Mouse (Mus musculus) CH12.LX (cell line): ENCODE measurements at regions not wholly inside any gene's neighbourhood (a gene's known extent, or its start where the extent isn't known, plus 50 kb on each side); places are given as distances from the start of the nearest gene placed in this dataset.

ENCODE experiments used
- DNase-seq: peaks from one replicate; pipeline ENCODE4 v3.0.0-alpha.2; 2013; ENCODE audit errors: extremely low read depth
- H3K27ac ChIP-seq: 2 replicates; pipeline ENCODE4 v1.5.1; 2012; ENCODE audit warnings: low read depth, mild to moderate bottlenecking, control low read depth, moderate library complexity; ENCODE audit not compliant: insufficient read depth
- H3K27me3 ChIP-seq: replicated peaks from 2 replicates; pipeline ENCODE3; 2012; ENCODE audit warnings: inconsistent platforms
- H3K36me3 ChIP-seq, 2 experiments: replicated peaks in 1 of 2; 2 replicates each; pipeline versions ENCODE3 to v1.6.1; 2012; ENCODE audit warnings: inconsistent platforms in 1 of 2, low read length in 1 of 2, mild to moderate bottlenecking in 1 of 2, mixed read lengths in 1 of 2, moderate library complexity in 1 of 2; ENCODE audit not compliant: control insufficient read depth in 1 of 2, insufficient read depth in 1 of 2
- H3K4me1 ChIP-seq, 2 experiments: 2 replicates each; pipeline ENCODE4 v1.6.1; 2012; ENCODE audit warnings: inconsistent platforms in 1 of 2, moderate library complexity in 1 of 2; ENCODE audit not compliant: insufficient read depth in 2 of 2, control insufficient read depth in 1 of 2
- H3K4me2 ChIP-seq: 2 replicates; pipeline ENCODE4 v1.6.1; 2012; ENCODE audit warnings: low read depth, mild to moderate bottlenecking, control low read depth; ENCODE audit not compliant: poor library complexity, insufficient read depth, severe bottlenecking
- H3K4me3 ChIP-seq, 3 experiments: fragments of 150-350 bp in 1 of 3; sonication (generic) in 1 of 3; replicated peaks in 1 of 3; 2 replicates each; pipeline versions ENCODE3 to v1.5.1; 2011 to 2012; ENCODE audit warnings: low read depth in 2 of 3, low read length in 2 of 3, mild to moderate bottlenecking in 2 of 3, moderate library complexity in 2 of 3, control low read depth in 1 of 3, improper control_type of control experiment in 1 of 3, inconsistent platforms in 1 of 3, mixed read lengths in 1 of 3; ENCODE audit not compliant: poor library complexity in 1 of 3
- H3K79me2 ChIP-seq: replicated peaks from 2 replicates; pipeline ENCODE4 v1.6.1; 2012; ENCODE audit warnings: mild to moderate bottlenecking, moderate library complexity; ENCODE audit not compliant: control insufficient read depth, poor library complexity, insufficient read depth, severe bottlenecking; ENCODE audit errors: extremely low read depth
- H3K9ac ChIP-seq: 2 replicates; pipeline ENCODE4 v1.6.1; 2012; ENCODE audit warnings: low read depth, mild to moderate bottlenecking, control low read depth, moderate library complexity; ENCODE audit not compliant: insufficient read depth
- H3K9me3 ChIP-seq: replicated peaks from 2 replicates; pipeline ENCODE3; 2012; ENCODE audit warnings: low read length, inconsistent platforms, mixed read lengths
- BHLHE40 ChIP-seq: IDR thresholded peaks from 2 replicates; pipeline ENCODE4 v1.6.1; 2011; ENCODE audit warnings: mild to moderate bottlenecking, low read depth, low read length, improper control_type of control experiment
- CTCF ChIP-seq, 2 experiments: IDR thresholded peaks in 1 of 2; conservative IDR thresholded peaks in 1 of 2; 2 replicates each; pipeline ENCODE4 v1.5.1; 2011 to 2012; ENCODE audit warnings: low read depth in 2 of 2, low read length in 2 of 2, improper control_type of control experiment in 1 of 2, inconsistent platforms in 1 of 2, mild to moderate bottlenecking in 1 of 2, moderate library complexity in 1 of 2
- EP300 ChIP-seq: IDR thresholded peaks from 2 replicates; pipeline ENCODE4 v1.6.1; 2011; ENCODE audit warnings: low read length, improper control_type of control experiment
- ETS1 ChIP-seq: conservative IDR thresholded peaks from 2 replicates; pipeline ENCODE4 v1.6.1; 2012; ENCODE audit warnings: low read depth, mild to moderate bottlenecking, inconsistent platforms, low read length, improper control_type of control experiment, moderate library complexity
- GABPA ChIP-seq: IDR thresholded peaks from 2 replicates; pipeline ENCODE4 v1.6.1; 2012; ENCODE audit warnings: low read depth, low read length, improper control_type of control experiment, inconsistent platforms; ENCODE audit not compliant: insufficient replicate concordance
- HCFC1 ChIP-seq: IDR thresholded peaks from 2 replicates; pipeline ENCODE4 v1.6.1; 2012; ENCODE audit warnings: low read depth, mild to moderate bottlenecking, inconsistent platforms, low read length, improper control_type of control experiment
- IRF4 ChIP-seq: IDR thresholded peaks from 2 replicates; pipeline ENCODE4 v1.6.1; 2014; ENCODE audit warnings: low read depth, mild to moderate bottlenecking, inconsistent platforms, low read length, improper control_type of control experiment
- JUN ChIP-seq: IDR thresholded peaks from 2 replicates; pipeline ENCODE4 v1.6.1; 2011; ENCODE audit warnings: low read depth, mild to moderate bottlenecking, low read length, improper control_type of control experiment, moderate library complexity; ENCODE audit not compliant: insufficient read depth
- KAT2A ChIP-seq: IDR thresholded peaks from 2 replicates; pipeline ENCODE4 v1.6.1; 2012; ENCODE audit warnings: low read length, improper control_type of control experiment, inconsistent platforms; ENCODE audit not compliant: insufficient replicate concordance
- MAFK ChIP-seq: IDR thresholded peaks from 2 replicates; pipeline ENCODE4 v1.6.1; 2011; ENCODE audit warnings: low read length, improper control_type of control experiment; ENCODE audit not compliant: insufficient replicate concordance
- MEF2A ChIP-seq: IDR thresholded peaks from 2 replicates; pipeline ENCODE4 v1.6.1; 2014; ENCODE audit warnings: low read depth, mild to moderate bottlenecking, inconsistent platforms, low read length, improper control_type of control experiment, borderline replicate concordance
- MXI1 ChIP-seq: IDR thresholded peaks from 2 replicates; pipeline ENCODE4 v1.6.1; 2011; ENCODE audit warnings: mild to moderate bottlenecking, low read depth, low read length, improper control_type of control experiment
- NELFE ChIP-seq: IDR thresholded peaks from 2 replicates; pipeline ENCODE4 v1.6.1; 2011; ENCODE audit warnings: low read depth, low read length, improper control_type of control experiment
- NRF1 ChIP-seq: IDR thresholded peaks from 2 replicates; pipeline ENCODE4 v1.6.1; 2014; ENCODE audit warnings: low read depth, mild to moderate bottlenecking, inconsistent platforms, low read length, improper control_type of control experiment, moderate library complexity
- POLR2A ChIP-seq: IDR thresholded peaks from 2 replicates; pipeline ENCODE4 v1.6.1; 2011; ENCODE audit warnings: low read depth, mild to moderate bottlenecking, improper control_type of control experiment, low read length
- POLR2AphosphoS2 ChIP-seq: IDR thresholded peaks from 2 replicates; pipeline ENCODE4 v1.6.1; 2011; ENCODE audit warnings: low read depth, low read length, improper control_type of control experiment
- RAD21 ChIP-seq: IDR thresholded peaks from 2 replicates; pipeline ENCODE4 v1.6.1; 2011; ENCODE audit warnings: low read depth, mild to moderate bottlenecking, low read length, improper control_type of control experiment, moderate library complexity
- SIN3A ChIP-seq: IDR thresholded peaks from 2 replicates; pipeline ENCODE4 v1.6.1; 2012; ENCODE audit warnings: low read length, improper control_type of control experiment, inconsistent platforms
- TCF12 ChIP-seq: IDR thresholded peaks from 2 replicates; pipeline ENCODE4 v1.6.1; 2014; ENCODE audit warnings: low read depth, mild to moderate bottlenecking, inconsistent platforms, low read length, improper control_type of control experiment
- ZC3H11A ChIP-seq: IDR thresholded peaks from 2 replicates; pipeline ENCODE4 v1.6.1; 2012; ENCODE audit warnings: low read depth, mild to moderate bottlenecking, inconsistent platforms, low read length, improper control_type of control experiment
- ZKSCAN1 ChIP-seq: IDR thresholded peaks from 2 replicates; pipeline ENCODE4 v1.6.1; 2012; ENCODE audit warnings: low read depth, inconsistent platforms, low read length, improper control_type of control experiment, borderline replicate concordance
- dilution Hi-C: fragments of 300-500 bp; cut with MboI; formaldehyde crosslinking; loops from 2 replicates; pipeline ENCODE4 v1.14.3; 2020; ENCODE audit warnings: low sequenced_read_pairs; ENCODE audit not compliant: extremely low pct_unique_long_range_greater_than_20kb, extremely low pct_ligation_motif_present
- in situ Hi-C: fragments of 300-500 bp; cut with MboI; formaldehyde crosslinking; loops from 3 replicates; pipeline ENCODE4 v1.14.3; 2019; ENCODE audit warnings: low sequenced_read_pairs, low pct_ligation_motif_present, low pct_unique_long_range_greater_than_20kb, mixed read lengths

DNA sequence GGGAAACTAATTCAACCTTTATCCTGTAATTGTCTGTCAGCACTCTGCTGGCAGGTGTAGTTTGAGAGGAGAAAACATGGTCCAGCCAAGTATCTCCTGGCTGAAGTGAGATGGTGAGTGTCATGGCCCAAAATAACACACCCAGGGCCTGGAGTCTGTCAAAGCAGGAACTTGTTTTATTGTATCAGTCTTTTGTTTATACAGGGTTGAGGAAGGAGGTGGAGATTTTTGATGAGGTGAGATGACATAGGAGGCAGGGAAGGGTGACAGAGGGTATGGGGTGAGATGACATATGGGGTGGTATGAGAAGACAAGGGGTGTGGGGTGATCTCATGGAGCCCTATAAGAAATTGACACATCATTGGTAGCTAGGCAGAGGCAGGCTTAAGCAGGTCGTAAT, 395.6 kb upstream of the Smc2 start:
- H3K36me3 ChIP-seq, result no peaks in the 10 kb centered on the region
- in situ Hi-C loops, result no loop called here
- H3K27me3 ChIP-seq, result no peaks in the 10 kb centered on the region
- no peak overlapping the region for H3K4me2 ChIP-seq
- TF ChIP-seq ETS1 (no peak), CTCF (conservative IDR thresholded peaks at IDR 0.05 in 1 of 2, IDR thresholded peaks at IDR 0.05 in 1 of 2; ENCODE audit: low read depth in 2 of 2, low read length in 2 of 2) (no peak), GABPA (no peak), MAFK (no peak), KAT2A (no peak), POLR2A (no peak), ZC3H11A (no peak), POLR2AphosphoS2 (no peak), MEF2A (no peak), TCF12 (no peak), IRF4 (no peak), BHLHE40 (no peak), ZKSCAN1 (no peak), RAD21 (no peak), HCFC1 (no peak), NRF1 (no peak), NELFE (no peak), JUN (no peak), EP300 (no peak)
- peaks cover 9% of the 10 kb centered on the region for H3K9me3 ChIP-seq
- DNase-seq, result peak; percentile 6
- H3K79me2 ChIP-seq, result no peaks in the 10 kb centered on the region
- H3K27ac ChIP-seq, result no peak overlapping the region
- H3K4me1 ChIP-seq, result no peaks in the 10 kb centered on the region
- no peak overlapping the region for H3K9ac ChIP-seq
- no peak overlapping the region for H3K4me3 ChIP-seq
- dilution Hi-C loops, result no loop called here

DNA sequence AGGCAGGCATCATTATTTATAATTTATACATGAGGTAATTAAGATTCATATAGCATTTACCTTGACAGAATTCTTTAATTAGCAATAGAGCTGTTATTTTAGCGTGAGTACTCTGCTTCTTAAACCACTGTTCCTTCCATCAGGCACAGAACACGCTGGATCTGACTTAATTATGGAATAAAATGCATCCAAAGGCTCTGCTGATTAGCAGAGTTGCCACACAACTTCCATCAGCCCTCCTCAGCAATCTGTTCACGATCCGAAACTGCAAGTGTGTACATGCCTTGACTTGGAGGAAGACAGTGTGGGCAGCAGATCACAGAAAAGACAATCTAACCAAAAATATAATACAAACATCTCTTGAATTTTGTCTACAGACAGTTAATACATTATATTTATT, 388.1 kb upstream of the Smc2 start:
- peaks cover 8% of the 10 kb centered on the region for H3K9me3 ChIP-seq
- no peak for TF ChIP-seq SIN3A
- no peak for TF ChIP-seq MXI1
- TF ChIP-seq RAD21, result no peak
- in situ Hi-C loops (no loop called here), dilution Hi-C loops (no loop called here)
- no peak overlapping the region for H3K4me3 ChIP-seq
- no peak overlapping the region for H3K27ac ChIP-seq
- no peak overlapping the region for H3K4me2 ChIP-seq
- no peak for DNase-seq
- no peaks in the 10 kb centered on the region for H3K27me3 ChIP-seq
- no peak overlapping the region for H3K9ac ChIP-seq
- H3K36me3 ChIP-seq, result no peaks in the 10 kb centered on the region
- H3K79me2 ChIP-seq, result no peaks in the 10 kb centered on the region
- H3K4me1 ChIP-seq, result no peaks in the 10 kb centered on the region
